Mouse (Mus musculus): ENCODE measurements around the gene Acox1.

DNA sequence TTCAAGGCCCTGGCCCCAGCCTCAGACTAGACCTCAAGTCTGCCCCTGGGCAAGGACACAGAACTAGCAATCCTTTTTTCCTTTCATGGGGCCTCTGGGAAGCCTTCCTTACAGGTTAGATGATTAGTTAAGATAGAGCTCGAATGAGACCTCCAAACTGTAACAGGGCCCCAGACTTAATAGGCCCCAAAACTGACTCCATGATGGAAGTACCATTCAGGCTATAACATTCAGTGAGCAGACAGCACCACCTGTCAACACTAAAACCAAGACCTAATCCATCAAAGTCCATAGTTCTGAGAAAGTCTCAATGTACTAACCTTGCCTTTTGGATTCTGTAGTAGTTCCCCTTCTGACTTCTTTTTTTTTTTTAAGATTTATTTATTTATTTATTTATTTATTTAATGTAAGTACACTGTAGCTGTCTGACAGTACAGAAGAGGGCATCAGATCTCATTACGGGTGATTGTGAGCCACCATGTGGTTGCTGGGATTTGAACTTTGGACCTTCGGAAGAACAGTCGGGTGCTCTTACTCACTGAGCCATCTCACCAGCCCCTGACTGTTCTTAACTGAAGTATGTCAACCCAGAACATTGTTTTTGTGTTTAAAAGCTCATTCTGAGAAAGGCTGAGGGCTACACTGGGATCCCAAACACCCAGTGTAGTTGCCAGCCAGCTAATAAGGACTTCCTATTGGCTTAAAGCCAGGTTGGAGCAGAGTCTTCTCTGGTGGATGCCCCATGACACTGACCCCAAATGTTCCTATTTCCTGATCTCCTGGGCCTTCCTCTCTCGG lies 28.6 kb downstream of the Acox1 start:
- no peak for TF ChIP-seq CTCF (IDR thresholded peaks at IDR 0.05; ENCODE audit: insufficient read depth, low read length)
- no peak for TF ChIP-seq POLR2A (IDR thresholded peaks at IDR 0.05; ENCODE audit: borderline replicate concordance, extremely low read depth, low read depth, low read length)
